Mouse (Mus musculus): Measurements from ENCODE around the gene Agk. TPM values are rescaled to one million over a fixed set of nuclear protein-coding genes. Genes with fewer than 3 reads are reported as not detected.

The Agk gene
- total RNA-seq (2017) = 37.0 and 44.5 TPM in 2 replicates

DNA sequence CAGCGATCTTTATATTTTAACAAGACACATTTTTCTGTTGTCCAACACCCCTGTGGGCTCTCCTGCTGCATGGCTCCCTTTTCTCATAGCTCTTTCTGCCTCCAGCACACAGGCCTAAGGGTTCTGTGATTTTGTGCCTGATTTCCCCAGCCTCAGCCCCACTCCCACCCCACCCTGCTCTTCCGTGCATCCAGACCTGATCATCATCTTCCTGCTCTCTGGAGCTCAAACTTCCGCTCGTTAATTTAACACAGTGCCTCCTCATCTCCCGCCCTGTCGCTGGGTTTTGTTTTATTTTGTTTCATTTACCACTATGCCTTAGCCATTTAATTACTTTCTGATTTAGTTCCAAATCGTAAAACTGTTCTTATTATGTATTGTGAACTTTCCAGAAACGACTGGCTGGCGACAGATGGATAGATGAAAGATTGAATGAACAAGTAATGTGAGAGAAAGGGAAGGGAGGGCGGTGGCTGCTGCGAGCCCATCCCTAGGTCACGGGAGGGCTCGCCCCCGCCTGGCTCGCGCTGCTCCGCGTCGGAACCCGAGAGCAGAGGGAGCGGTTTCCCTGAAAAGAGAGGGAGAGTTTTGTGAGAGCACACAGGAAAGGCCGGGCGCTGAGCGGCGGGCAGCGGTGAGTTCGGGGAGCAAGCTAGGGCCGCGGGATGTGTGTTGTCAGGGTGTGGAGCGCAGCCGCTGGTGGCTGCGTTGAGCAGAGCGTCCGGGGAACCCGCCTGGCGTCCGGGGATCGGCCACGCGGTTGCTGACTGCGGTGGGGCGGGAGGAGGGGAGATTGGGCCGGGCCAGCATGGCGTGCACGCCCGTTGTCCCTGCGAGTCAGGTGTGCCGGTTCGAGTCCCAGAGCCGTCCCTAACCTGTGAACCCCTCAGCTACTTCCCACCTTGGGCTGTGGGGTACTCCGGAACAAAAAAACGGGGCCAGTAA lies at the start of gene Agk:
Gene Agk (plus strand): TSS at position 276 of the 945 bp plus-strand sequence.
- ATAC-seq (replicated peaks in 1 of 2; ENCODE audit: insufficient read depth in 1 of 2, low FRiP score in 2 of 2, low TSS enrichment in 1 of 2, low read depth in 1 of 2, poor library complexity in 2 of 2, severe bottlenecking in 2 of 2) = peak; percentile 98 to 99

DNA sequence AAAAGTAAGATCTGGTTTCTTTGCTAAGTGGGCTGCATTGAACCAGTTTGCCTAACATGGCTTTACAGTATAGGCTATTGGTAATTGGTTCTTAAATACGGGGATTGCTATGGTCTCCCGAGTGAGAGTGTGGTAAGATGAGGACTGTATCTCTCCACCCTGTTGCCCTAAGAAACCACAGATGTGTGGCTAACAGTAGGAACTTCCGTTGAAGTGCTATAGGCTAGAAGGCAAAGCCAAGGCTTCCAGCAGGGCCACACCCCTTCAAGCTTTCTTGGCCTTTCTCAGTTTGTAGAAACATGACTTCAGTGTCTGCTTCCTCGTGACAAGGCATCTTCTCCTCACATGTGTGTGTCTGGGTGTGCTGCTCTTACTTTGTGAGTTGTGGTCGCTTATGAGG lies 24.3 kb upstream of the Agk start:
- no peak for ATAC-seq (replicated peaks in 1 of 2; ENCODE audit: insufficient read depth in 1 of 2, low FRiP score in 2 of 2, low TSS enrichment in 1 of 2, low read depth in 1 of 2, poor library complexity in 2 of 2, severe bottlenecking in 2 of 2)

GRCm38 (mm10) chr6:40303379-40303778 lies 21.6 kb upstream of the Agk start:
- 0 out of 4 replicates have a peak, but pooled peaks of 1 of the 2 experiments have one; percentile 42 for ATAC-seq (replicated peaks in 1 of 2; ENCODE audit: insufficient read depth in 1 of 2, low FRiP score in 2 of 2, low TSS enrichment in 1 of 2, low read depth in 1 of 2, poor library complexity in 2 of 2, severe bottlenecking in 2 of 2)

DNA sequence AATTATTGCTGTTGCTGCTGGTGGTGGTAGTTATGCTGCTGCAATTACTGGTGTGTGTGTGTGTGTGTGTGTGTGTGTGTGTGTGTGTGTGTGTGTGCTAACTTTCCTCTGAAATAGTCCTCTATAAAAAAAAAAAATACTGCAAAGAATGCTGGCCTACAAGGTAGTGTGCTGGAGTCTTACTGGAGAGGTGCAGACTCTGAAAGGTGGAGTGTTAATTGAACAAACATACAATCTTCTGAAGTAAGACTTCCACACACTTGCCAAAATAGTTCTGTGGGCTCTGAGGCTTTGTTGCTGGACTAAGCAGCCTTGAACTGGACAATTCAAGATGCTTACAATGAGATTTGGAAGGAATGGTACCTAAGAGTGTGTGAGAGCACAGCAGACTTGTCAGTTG lies 20.0 kb upstream of the Agk start:
- no peak for ATAC-seq (replicated peaks in 1 of 2; ENCODE audit: insufficient read depth in 1 of 2, low FRiP score in 2 of 2, low TSS enrichment in 1 of 2, low read depth in 1 of 2, poor library complexity in 2 of 2, severe bottlenecking in 2 of 2)

DNA sequence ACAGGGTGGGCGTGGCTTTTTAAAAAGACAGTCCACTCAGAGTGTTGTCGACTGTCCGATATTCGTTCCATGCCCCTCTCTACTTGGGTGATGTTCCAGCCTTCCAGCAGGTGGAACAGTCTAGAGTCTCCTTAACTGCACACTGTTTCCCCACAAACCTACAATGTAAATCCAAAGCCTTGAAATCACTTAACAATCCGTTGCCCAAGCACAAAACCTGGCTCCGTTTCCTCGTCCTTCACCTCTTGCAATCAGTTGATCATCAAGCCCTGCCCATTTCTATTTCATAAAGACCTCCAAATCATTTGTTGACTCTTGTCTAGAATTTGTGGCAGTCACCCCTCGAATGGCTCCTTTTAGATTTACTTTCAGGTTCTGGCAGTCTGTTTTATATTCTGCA lies 1.4 kb downstream of the Agk start:
- ATAC-seq (replicated peaks in 1 of 2; ENCODE audit: insufficient read depth in 1 of 2, low FRiP score in 2 of 2, low TSS enrichment in 1 of 2, low read depth in 1 of 2, poor library complexity in 2 of 2, severe bottlenecking in 2 of 2) = no peak

- ATAC-seq (replicated peaks in 1 of 2; ENCODE audit: insufficient read depth in 1 of 2, low FRiP score in 2 of 2, low TSS enrichment in 1 of 2, low read depth in 1 of 2, poor library complexity in 2 of 2, severe bottlenecking in 2 of 2) = no peak
Measured at GRCm38 (mm10) chr6:40333497-40333896, 8.5 kb downstream of the Agk start.

DNA sequence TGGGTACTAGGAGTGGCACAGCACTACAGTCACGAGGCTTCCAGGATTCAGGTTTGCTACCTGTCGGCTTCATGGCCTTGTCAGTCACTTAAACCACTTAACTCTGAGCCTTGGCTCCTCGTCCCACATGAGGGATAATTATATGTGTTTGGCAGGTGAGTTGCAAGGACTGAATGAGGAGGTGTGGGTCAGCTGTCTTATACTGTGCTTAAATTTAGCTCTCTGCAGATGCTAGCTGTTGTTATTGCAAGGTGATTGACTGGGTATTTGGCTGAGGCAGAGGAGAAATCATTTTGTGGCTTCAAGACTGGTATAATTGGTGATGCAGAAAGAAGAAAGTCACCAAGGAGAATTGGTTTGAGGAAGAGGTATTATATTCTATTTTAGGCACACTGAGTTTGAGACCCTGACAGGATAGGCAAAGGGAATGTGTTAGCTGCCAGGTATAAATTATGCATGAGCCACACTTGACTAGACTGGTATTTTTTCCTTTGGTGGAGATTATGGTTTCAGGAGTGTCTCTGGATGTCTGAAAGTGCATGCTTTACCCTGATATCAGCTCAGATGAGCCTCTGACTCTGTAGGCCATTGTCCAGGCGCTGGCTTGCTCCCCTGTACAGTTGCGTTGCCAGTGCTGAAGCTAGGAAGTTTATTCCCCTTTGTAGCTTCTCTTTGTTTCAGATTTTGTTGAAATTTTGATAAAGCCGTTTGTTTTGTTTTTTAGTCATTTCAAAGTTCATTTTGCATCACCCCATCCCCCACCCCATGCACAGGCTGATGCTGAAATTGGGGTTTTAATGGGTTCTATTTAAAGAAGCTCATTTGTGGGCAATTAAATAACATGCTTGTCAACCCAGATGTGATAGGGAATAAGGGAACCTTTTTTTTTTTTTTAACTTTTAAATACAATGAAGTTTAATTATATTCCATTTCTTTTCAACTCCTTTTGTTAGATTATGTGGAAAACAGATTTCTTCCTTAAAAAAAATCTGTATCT lies 12.1 kb downstream of the Agk start:
- ATAC-seq (replicated peaks in 1 of 2; ENCODE audit: insufficient read depth in 1 of 2, low FRiP score in 2 of 2, low TSS enrichment in 1 of 2, low read depth in 1 of 2, poor library complexity in 2 of 2, severe bottlenecking in 2 of 2) = no peak

DNA sequence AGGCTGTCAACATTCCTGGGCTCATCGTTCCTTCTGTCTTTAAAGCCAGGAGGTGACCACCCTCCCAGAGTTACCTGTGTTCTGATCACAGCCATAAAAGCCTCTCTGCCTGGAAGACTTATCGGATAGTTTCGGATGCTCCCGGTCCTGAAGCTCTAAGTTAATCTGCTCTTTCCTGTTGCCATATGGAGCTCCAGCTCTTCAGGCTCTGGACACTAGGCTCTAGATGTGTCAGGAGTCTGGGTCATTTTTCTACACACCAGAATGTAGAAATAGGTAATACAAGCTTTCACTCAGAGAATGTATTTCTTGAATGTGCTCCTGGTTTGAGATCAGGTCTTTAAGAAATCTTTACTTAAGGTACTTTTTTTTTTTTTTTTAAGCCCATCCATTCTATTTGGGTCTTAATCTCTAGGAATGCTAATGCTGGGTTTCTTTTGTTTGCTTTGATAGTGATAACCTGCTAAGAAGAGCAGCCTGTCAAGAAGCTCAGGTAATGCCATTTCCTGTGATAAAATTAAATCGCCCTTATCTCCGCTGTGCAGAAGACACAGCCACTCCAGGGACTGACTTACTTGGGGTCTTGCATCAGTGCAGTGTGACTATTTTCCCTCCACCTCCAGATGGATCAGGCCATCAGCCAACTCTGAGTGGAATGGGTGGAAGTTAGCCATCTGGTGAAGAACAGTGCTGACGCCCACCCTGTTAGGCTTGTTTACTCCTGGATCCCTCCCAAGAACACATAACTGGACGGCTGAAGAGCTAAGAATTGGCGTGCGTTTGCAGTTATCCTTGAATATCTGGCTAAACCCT lies 22.2 kb downstream of the Agk start:
- ATAC-seq (replicated peaks in 1 of 2; ENCODE audit: insufficient read depth in 1 of 2, low FRiP score in 2 of 2, low TSS enrichment in 1 of 2, low read depth in 1 of 2, poor library complexity in 2 of 2, severe bottlenecking in 2 of 2) = no peak

- no peak for ATAC-seq (replicated peaks in 1 of 2; ENCODE audit: insufficient read depth in 1 of 2, low FRiP score in 2 of 2, low TSS enrichment in 1 of 2, low read depth in 1 of 2, poor library complexity in 2 of 2, severe bottlenecking in 2 of 2)
Measured at GRCm38 (mm10) chr6:40347772-40348111, 22.8 kb downstream of the Agk start.

- no peak for ATAC-seq (replicated peaks in 1 of 2; ENCODE audit: insufficient read depth in 1 of 2, low FRiP score in 2 of 2, low TSS enrichment in 1 of 2, low read depth in 1 of 2, poor library complexity in 2 of 2, severe bottlenecking in 2 of 2)
Measured at GRCm38 (mm10) chr6:40350041-40350440, 25.1 kb downstream of the Agk start.

DNA sequence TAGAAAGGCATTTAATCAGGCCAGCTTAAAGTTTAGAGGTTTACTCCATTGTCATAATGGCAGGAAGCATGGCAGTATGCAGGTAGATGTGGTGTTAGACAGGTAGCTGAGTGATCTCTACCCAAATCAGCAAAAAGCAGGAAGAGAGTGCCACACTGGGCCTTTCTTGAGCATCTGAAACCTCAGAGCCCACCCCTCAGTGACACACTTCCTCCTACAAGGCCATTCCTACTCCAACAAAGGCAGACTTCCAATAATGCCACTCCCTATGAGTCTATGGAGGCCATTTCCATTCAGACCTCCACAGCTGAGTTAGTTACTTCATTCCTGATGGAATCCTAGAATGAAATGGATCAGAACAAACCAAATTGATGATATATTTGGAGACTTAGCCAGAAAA lies 25.9 kb downstream of the Agk start:
- ATAC-seq (replicated peaks in 1 of 2; ENCODE audit: insufficient read depth in 1 of 2, low FRiP score in 2 of 2, low TSS enrichment in 1 of 2, low read depth in 1 of 2, poor library complexity in 2 of 2, severe bottlenecking in 2 of 2) = no peak

DNA sequence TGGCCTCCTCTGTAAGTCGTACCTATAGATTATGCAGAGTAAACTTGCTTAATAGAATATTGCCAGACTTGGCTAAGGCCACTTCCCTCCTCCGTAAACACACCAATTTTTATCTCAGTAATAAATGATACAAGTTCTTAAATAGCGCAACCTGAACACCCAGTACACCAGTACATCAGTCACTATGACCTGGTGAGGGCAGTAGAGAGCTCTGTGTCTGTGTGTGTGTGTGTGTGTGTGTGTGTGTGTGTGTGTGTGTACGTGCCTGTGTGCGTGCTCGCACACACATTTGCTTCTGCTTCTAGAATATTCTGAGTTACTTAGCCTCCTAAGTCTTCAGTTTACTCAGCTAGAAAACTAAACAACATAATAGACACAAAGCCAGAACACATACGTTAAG lies 28.4 kb downstream of the Agk start:
- ATAC-seq (replicated peaks in 1 of 2; ENCODE audit: insufficient read depth in 1 of 2, low FRiP score in 2 of 2, low TSS enrichment in 1 of 2, low read depth in 1 of 2, poor library complexity in 2 of 2, severe bottlenecking in 2 of 2) = no peak

- ATAC-seq (replicated peaks in 1 of 2; ENCODE audit: insufficient read depth in 1 of 2, low FRiP score in 2 of 2, low TSS enrichment in 1 of 2, low read depth in 1 of 2, poor library complexity in 2 of 2, severe bottlenecking in 2 of 2) = no peak
Measured at GRCm38 (mm10) chr6:40371031-40371430, 46.1 kb downstream of the Agk start.

- ATAC-seq (replicated peaks in 1 of 2; ENCODE audit: insufficient read depth in 1 of 2, low FRiP score in 2 of 2, low TSS enrichment in 1 of 2, low read depth in 1 of 2, poor library complexity in 2 of 2, severe bottlenecking in 2 of 2) = no peak
Measured at GRCm38 (mm10) chr6:40380181-40380580, 55.2 kb downstream of the Agk start.

- no peak for ATAC-seq (replicated peaks in 1 of 2; ENCODE audit: insufficient read depth in 1 of 2, low FRiP score in 2 of 2, low TSS enrichment in 1 of 2, low read depth in 1 of 2, poor library complexity in 2 of 2, severe bottlenecking in 2 of 2)
Measured at GRCm38 (mm10) chr6:40381908-40382307, 56.9 kb downstream of the Agk start.

DNA sequence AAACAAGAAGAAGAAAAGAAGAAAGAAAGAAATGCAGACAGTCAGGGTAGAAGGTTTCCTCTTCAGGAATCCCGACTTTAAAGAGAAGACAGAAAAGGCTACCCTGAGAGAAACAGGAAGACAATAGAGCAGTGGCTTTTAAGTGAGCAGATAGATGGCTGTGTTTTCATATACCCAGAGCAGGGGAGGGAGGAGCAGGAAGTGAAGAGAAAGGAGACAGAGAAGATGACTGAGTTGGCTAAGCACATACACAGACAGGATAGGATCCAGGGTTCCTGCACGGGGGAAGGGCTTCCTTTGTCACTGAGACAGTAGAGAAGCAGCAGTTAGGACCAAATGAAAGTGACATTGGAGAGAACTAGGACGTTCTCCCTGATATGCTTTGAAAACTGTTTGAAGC lies 60.7 kb downstream of the Agk start:
- ATAC-seq (replicated peaks in 1 of 2; ENCODE audit: insufficient read depth in 1 of 2, low FRiP score in 2 of 2, low TSS enrichment in 1 of 2, low read depth in 1 of 2, poor library complexity in 2 of 2, severe bottlenecking in 2 of 2) = no peak

GRCm38 (mm10) chr6:40388660-40389059 lies 63.7 kb downstream of the Agk start:
- no peak for ATAC-seq (replicated peaks in 1 of 2; ENCODE audit: insufficient read depth in 1 of 2, low FRiP score in 2 of 2, low TSS enrichment in 1 of 2, low read depth in 1 of 2, poor library complexity in 2 of 2, severe bottlenecking in 2 of 2)
